Mouse (Mus musculus) MEL (cell line): Measurements from ENCODE around the gene Adgrg4.

ENCODE experiments used
- CTCF ChIP-seq, 3 experiments: IDR thresholded peaks in 2 of 3; conservative IDR thresholded peaks in 1 of 3; 2 replicates each; pipeline ENCODE4 v1.5.1; 2011 to 2012; ENCODE audit warnings: low read length in 3 of 3, low read depth in 2 of 3, mild to moderate bottlenecking in 2 of 3, improper control_type of control experiment in 1 of 3, inconsistent platforms in 1 of 3, mixed read lengths in 1 of 3, moderate library complexity in 1 of 3; ENCODE audit not compliant: control insufficient read depth in 1 of 3, insufficient read depth in 1 of 3, poor library complexity in 1 of 3, severe bottlenecking in 1 of 3
- HCFC1 ChIP-seq: IDR thresholded peaks from 2 replicates; pipeline ENCODE4 v1.6.1; 2012; ENCODE audit warnings: low read depth, mild to moderate bottlenecking, inconsistent platforms, low read length, improper control_type of control experiment, moderate library complexity
- MAX ChIP-seq: IDR thresholded peaks from 2 replicates; pipeline ENCODE4 v1.6.1; 2011; ENCODE audit warnings: low read length, improper control_type of control experiment
- MXI1 ChIP-seq: IDR thresholded peaks from 2 replicates; pipeline ENCODE4 v1.6.1; 2011; ENCODE audit warnings: mild to moderate bottlenecking, low read depth, low read length, improper control_type of control experiment
- POLR2A ChIP-seq, 2 experiments: IDR thresholded peaks; 2 replicates each; pipeline ENCODE4 v1.6.1; 2011 to 2012; ENCODE audit warnings: low read length in 2 of 2, mild to moderate bottlenecking in 2 of 2, control low read depth in 1 of 2, improper control_type of control experiment in 1 of 2, low read depth in 1 of 2, moderate library complexity in 1 of 2; ENCODE audit not compliant: control insufficient read depth in 1 of 2, insufficient read depth in 1 of 2, poor library complexity in 1 of 2

DNA sequence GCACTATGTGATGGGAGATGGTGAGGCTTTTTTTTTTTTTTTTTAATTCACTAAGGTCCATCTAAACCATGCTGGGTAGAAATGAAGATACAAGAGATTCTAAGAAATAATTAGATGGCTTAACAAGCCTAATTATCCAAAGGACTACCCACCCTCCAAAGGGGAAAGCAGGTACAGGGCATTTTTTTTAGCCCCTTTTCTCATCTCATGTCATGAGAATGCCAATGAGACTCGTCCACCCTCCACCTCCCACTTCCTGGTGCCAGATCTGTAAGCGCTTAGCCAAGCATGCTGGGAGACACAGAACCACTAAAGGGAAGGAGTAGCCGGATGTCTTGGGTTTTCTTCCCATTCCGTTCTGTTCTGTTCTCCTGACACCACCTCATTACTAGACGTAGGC lies 172.8 kb downstream of the Adgrg4 start, which contains the start of gene Brs3:
- TF ChIP-seq HCFC1: no peak
- TF ChIP-seq MXI1: no peak
- TF ChIP-seq POLR2A (IDR thresholded peaks at IDR 0.05; ENCODE audit: control insufficient read depth in 1 of 2, insufficient read depth in 1 of 2, low read depth in 1 of 2, low read length in 2 of 2, poor library complexity in 1 of 2): no peak
- no peak for TF ChIP-seq CTCF (IDR thresholded peaks at IDR 0.05 in 2 of 3, conservative IDR thresholded peaks at IDR 0.05 in 1 of 3; ENCODE audit: control insufficient read depth in 1 of 3, insufficient read depth in 1 of 3, low read depth in 2 of 3, low read length in 3 of 3, poor library complexity in 1 of 3, severe bottlenecking in 1 of 3)
- TF ChIP-seq MAX: no peak
